ENCODE assay signal across 28 mouse cellular contexts in the genomic region with DNA sequence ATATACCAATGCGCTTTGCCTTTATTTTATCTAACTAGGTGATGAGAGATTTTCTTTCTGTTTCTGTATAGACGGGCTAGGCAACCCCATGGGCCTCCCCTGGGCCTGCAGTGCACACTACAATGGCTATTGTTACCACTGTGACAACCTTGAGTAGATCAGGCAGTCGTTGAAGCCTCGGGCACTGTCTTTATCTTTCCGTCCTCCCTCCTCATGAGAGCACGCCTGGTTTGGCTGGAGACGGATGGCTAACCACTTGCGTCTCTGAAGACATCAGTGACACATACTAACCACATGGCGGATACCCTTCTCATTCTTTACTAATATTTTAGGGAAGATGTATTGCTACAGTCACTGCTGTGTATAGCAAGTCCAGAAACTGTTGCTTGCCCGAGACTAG.
A peak's percentile ranks its signal among the peaks of the same experiment; 100 is the strongest.
DNase-seq lines count a peak whose midpoint lies in the region; ATAC-seq and TF ChIP-seq lines count a peak whose summit lies in the region.
"Had no signal": no experiment of that assay in that cellular context is flagged by ENCODE, and none has a peak within 500 bp of the region (broad histone marks: within the 10 kb centered on the region; RNA-seq: fewer than 3 reads in every experiment).

No protein-coding gene starts in this region.

- H3K27ac ChIP-seq in forebrain, embryonic 11.5 days (ENCODE audit: low read depth, low read length) = no peak overlapping the region
- no peak overlapping the region for H3K27ac ChIP-seq in forebrain, embryonic 10.5 days
- peak overlapping the region; percentile 81 for H3K27ac ChIP-seq in left cerebral cortex, adult 2 months
- H3K27ac ChIP-seq: embryonic facial prominence, embryonic 12.5 days; gastrocnemius, adult 2 months; heart, adult 2 months; heart, embryonic 15.5 days; hindbrain, embryonic 14.5 days; limb, embryonic 13.5 days; midbrain, embryonic 10.5 days had no signal

- no peak overlapping the region for H3K4me2 ChIP-seq in forebrain, embryonic 11.5 days (ENCODE audit: low read depth, low read length, severe bottlenecking)
- H3K4me2 ChIP-seq: embryonic facial prominence, embryonic 12.5 days; heart, embryonic 15.5 days; hindbrain, embryonic 14.5 days; limb, embryonic 13.5 days; liver, embryonic 11.5 days had no signal

- WGBS in forebrain, embryonic 11.5 days = 64% methylated on average over 10 of the region's 10 CpGs
- 68% methylated on average over 10 of the region's 10 CpGs for WGBS in forebrain, embryonic 10.5 days

- no peaks in the 10 kb centered on the region for H3K36me3 ChIP-seq in forebrain, embryonic 11.5 days (ENCODE audit: control insufficient read depth, insufficient read depth, low read length)
- H3K36me3 ChIP-seq in forebrain, embryonic 10.5 days (replicated peaks) = no peaks in the 10 kb centered on the region
- H3K36me3 ChIP-seq: embryonic facial prominence, embryonic 12.5 days; heart, embryonic 15.5 days; limb, embryonic 13.5 days; midbrain, embryonic 10.5 days had no signal

- H3K4me1 ChIP-seq in forebrain, embryonic 11.5 days (replicated peaks; ENCODE audit: control insufficient read depth, insufficient read depth, low read length) = peaks cover 9% of the 10 kb centered on the region
- peaks cover 50% of the 10 kb centered on the region for H3K4me1 ChIP-seq in forebrain, embryonic 10.5 days

- no peaks in the 10 kb centered on the region for H3K27me3 ChIP-seq in forebrain, embryonic 11.5 days (ENCODE audit: control insufficient read depth, insufficient read depth, low read length)
- peaks cover 10% of the 10 kb centered on the region for H3K27me3 ChIP-seq in forebrain, embryonic 10.5 days (ENCODE audit: poor library complexity, severe bottlenecking)
- H3K27me3 ChIP-seq: embryonic facial prominence, embryonic 12.5 days; heart, embryonic 15.5 days; limb, embryonic 13.5 days had no signal

- ATAC-seq in forebrain, embryonic 11.5 days (replicated peaks; ENCODE audit: low FRiP score) = no peak
- ATAC-seq in megakaryocyte progenitor cell, adult 5-6 weeks (replicated peaks; ENCODE audit: poor library complexity) = 0 out of 2 replicates have a peak, but pooled peaks have one; percentile 8
- ATAC-seq: forebrain, embryonic 16.5 days; intestine, postnatal 0 days had no signal

- intact Hi-C loops in left cerebral cortex, adult 2 months (cut with DNase I) = loop anchor here (5.0 kb wide), 3 partner anchors 105 to 245 kb away; a partner anchor contains a TSS

- no peak overlapping the region for H3K4me3 ChIP-seq in forebrain, embryonic 11.5 days (ENCODE audit: low read depth, low read length)
- no peak overlapping the region for H3K4me3 ChIP-seq in forebrain, embryonic 10.5 days
- no peak overlapping the region for H3K4me3 ChIP-seq in left cerebral cortex, adult 2 months
- H3K4me3 ChIP-seq: embryonic facial prominence, embryonic 12.5 days; gastrocnemius, adult 2 months; heart, adult 2 months; heart, embryonic 15.5 days; limb, embryonic 13.5 days; midbrain, embryonic 10.5 days had no signal

- no peak for TF ChIP-seq CTCF in left cerebral cortex, adult 2 months (IDR thresholded peaks at IDR 0.05)

- H3K9me3 ChIP-seq in forebrain, embryonic 11.5 days (ENCODE audit: control insufficient read depth, low read length) = no peaks in the 10 kb centered on the region
- H3K9me3 ChIP-seq in forebrain, embryonic 10.5 days = no peaks in the 10 kb centered on the region
- H3K9me3 ChIP-seq: embryonic facial prominence, embryonic 12.5 days; heart, embryonic 15.5 days; limb, embryonic 13.5 days; midbrain, embryonic 10.5 days had no signal

- H3K9ac ChIP-seq in forebrain, embryonic 11.5 days (ENCODE audit: low read length) = no peak overlapping the region
- H3K9ac ChIP-seq: embryonic facial prominence, embryonic 12.5 days; heart, embryonic 15.5 days; hindbrain, embryonic 14.5 days; limb, embryonic 13.5 days had no signal

- DNase-seq in forebrain, embryonic 11.5 days (ENCODE audit: low spot score) = peak; percentile 47
- DNase-seq in forebrain, embryonic 10.5 days (ENCODE audit: extremely low spot score, low spot score) = no peak
- DNase-seq in left cerebral cortex, adult 2 months (ENCODE audit: extremely low spot score in 1 of 2, low spot score in 2 of 2) = no peak
- DNase-seq in left cerebral cortex, adult 9 months (ENCODE audit: low spot score in 2 of 2) = no peak
- DNase-seq in retina, postnatal 1 day = peak; percentile 64
- DNase-seq in retina, embryonic 14.5 days (ENCODE audit: low spot score) = no peak
- DNase-seq in thymus, postnatal 0 days (ENCODE audit: low spot score) = no peak
- DNase-seq: cerebellum, adult 2 months; cerebellum, postnatal 25 days; embryo, embryonic 11 days; gastrocnemius, adult 2 months; gastrocnemius, postnatal 36 days; heart, adult 2 months; heart, postnatal 36 days; kidney, adult 9 months; kidney, postnatal 10 days; layer of hippocampus, adult 9-11 months; lung, postnatal 4 days; spleen, adult 18-20 months had no signal

Comparison
In these comparisons a context has a peak if more than half of its experiments do, and no peak if none do; other contexts are left out.
1. DNase-seq: peak in forebrain, embryonic 11.5 days (single experiment) and retina, postnatal 1 day (single experiment); none in forebrain, embryonic 10.5 days (single experiment), left cerebral cortex, adult 2 months (0 of 2), left cerebral cortex, adult 9 months (0 of 2), retina, embryonic 14.5 days (single experiment) and thymus, postnatal 0 days (single experiment).